Mouse (Mus musculus): ENCODE measurements around the gene Tm6sf1.

Tm6sf1 gene

GRCm38 (mm10) chr7:81850171-81850570, 8.6 kb upstream of the Tm6sf1 start:
- no peak for DNase-seq (ENCODE audit: extremely low spot score)

DNA sequence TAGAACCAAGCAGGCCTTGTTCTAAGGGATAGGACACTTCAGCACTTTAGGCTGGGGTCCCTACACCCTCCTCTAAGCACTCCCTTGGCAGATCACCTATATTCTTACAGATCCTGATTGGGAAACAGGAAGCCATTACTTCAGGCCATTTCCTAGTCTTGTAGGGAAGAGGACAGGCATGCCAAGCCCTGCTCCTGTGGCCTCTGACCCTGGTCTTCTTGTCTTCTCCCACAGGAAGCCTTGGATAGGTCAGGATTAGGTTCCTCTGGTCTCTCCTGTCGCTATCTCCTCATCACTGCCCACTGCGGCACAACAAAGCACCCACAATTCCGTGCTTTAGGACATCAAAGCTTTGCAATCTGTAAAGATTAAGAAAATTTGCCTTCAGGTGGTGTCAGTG, 7.1 kb upstream of the Tm6sf1 start:
- DNase-seq (ENCODE audit: extremely low spot score): no peak

DNA sequence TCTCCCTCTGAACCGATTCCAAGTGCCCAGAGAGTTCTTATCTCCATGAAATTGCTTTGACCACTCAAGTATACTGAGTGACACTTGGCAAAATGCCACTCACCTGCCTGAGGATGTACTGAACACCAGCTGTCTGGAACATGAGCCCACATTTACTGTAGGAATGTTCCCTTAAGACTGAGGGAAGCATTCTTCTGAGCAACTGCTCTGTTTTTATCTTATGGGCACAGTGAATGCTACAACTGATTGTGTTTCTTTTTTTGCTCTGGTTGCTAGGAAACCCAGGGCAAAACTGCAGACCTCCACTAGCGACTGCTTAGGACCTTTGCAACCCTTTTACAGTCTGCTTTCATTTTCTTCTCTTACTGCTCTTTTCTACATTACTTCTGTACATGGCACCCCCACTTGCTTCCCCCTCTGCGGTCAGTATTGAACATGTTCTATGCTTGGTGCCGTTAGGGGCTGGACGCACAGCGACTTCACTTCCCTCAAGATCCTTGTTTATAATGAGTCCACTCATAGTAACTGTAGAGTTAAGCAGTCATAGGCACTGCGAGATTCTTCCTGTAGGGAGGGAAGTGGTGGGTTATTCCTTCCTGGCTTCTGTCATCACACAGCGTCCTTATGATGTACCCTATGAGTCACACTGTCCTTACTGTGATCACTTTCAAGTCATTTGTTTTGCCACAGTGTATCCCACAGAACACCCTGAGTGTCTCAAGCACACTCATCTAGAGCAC, 4.1 kb upstream of the Tm6sf1 start:
- no peak for DNase-seq (ENCODE audit: extremely low spot score)

DNA sequence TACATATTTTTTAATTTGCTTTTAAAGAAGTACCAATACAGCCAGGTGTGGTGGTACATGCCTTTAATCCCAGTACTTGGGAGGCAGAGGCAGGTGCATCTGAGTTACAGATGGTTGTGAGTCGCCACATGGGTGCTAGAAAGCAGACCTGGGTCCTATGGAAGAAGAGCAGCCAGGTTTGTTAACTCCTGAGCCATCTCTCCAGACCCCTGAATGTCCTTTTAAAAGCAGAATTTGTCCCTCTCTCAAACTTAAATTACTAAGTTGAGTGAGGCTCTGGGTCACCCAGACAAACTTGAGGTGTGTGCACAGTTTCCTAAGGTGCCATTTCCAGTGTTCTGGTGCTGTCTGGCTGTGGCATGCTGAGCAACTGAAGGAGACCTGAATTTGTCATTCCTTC, 3.1 kb upstream of the Tm6sf1 start, which contains the start of gene Gm10160:
Gm10160 (minus strand) TSS at position 101 of the 400 bp plus-strand sequence.
- no peak for DNase-seq (ENCODE audit: extremely low spot score)

- DNase-seq (ENCODE audit: extremely low spot score): no peak
Observed at GRCm38 (mm10) chr7:81856221-81856620, 2.6 kb upstream of the Tm6sf1 start.

DNA sequence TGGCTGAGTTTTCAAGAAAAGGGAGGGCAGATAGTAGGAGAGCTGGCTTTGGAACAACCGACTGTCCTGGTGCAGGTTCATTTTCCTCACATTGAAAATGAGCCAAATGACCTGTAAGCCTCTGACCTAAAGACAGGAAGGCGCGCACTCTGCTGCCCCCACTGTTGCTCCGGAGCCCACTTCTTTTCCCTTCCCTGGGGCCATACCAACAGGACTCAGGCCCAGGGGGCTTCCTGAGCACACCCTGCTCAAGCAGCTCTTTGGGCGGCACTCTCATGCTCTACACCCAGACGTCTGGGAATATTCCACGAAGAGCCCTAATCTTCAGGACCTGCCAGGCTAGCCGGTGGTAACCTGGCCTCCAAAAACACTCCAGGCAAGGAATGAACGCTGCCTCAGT, 565 bp upstream of the Tm6sf1 start:
- peak; percentile 27 for DNase-seq (ENCODE audit: extremely low spot score)

DNA sequence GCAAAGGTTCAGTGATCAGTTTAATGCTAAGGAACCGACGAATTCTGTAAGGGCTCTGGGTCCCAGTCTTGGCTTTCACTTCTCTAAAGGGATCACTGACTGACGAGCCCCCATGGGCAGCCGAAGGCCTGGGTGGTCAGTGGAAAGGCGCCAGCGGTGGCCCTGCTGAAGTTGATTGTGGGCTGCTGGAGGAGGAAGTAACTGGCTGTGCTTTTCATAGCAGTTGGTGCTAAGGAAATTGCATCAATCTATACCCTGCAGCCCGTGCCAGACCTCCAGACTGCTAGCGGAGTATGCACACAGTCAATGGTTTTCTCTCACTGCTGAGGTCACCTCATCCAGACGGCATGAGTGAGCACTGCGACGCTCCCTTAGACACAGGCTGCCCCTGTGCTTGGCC, 1.3 kb downstream of the Tm6sf1 start:
- DNase-seq (ENCODE audit: extremely low spot score): no peak

- DNase-seq (ENCODE audit: extremely low spot score): no peak
Observed at GRCm38 (mm10) chr7:81860996-81861395, 2.2 kb downstream of the Tm6sf1 start.

- no peak for DNase-seq (ENCODE audit: extremely low spot score)
Observed at GRCm38 (mm10) chr7:81861461-81861860, 2.7 kb downstream of the Tm6sf1 start.

GRCm38 (mm10) chr7:81861921-81862320, 3.1 kb downstream of the Tm6sf1 start:
- DNase-seq (ENCODE audit: extremely low spot score): no peak

- no peak for DNase-seq (ENCODE audit: extremely low spot score)
Observed at GRCm38 (mm10) chr7:81862587-81863583, 4.1 kb downstream of the Tm6sf1 start.

GRCm38 (mm10) chr7:81864552-81864951, 5.8 kb downstream of the Tm6sf1 start:
- no peak for DNase-seq (ENCODE audit: extremely low spot score)

- no peak for DNase-seq (ENCODE audit: extremely low spot score)
Observed at GRCm38 (mm10) chr7:81865937-81866336, 7.1 kb downstream of the Tm6sf1 start.

GRCm38 (mm10) chr7:81867231-81867930, 8.6 kb downstream of the Tm6sf1 start:
- no peak for DNase-seq (ENCODE audit: extremely low spot score)

GRCm38 (mm10) chr7:81868158-81868557, 9.4 kb downstream of the Tm6sf1 start:
- DNase-seq (ENCODE audit: extremely low spot score): peak; percentile 65

GRCm38 (mm10) chr7:81872493-81873013, 13.8 kb downstream of the Tm6sf1 start:
- no peak for DNase-seq (ENCODE audit: extremely low spot score)

DNA sequence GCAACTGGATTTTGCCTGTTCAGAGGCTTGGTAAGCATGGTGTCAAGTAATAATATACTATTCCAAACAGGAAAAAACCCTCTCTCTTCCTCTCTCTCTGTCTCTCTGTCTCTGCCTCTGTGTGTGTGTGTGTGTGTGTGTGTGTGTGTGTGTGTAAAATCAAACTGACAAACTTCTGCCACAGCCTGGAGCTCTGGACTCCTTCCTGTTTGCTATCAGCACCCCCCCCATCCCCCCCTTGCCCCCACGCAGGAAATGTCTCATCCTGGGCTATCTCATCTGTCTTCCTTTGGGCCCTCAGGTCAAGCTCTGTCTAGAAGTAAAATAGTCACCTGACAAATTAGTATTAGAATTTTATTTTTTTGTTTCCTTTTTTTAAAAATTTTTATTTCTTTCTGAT, 15.0 kb downstream of the Tm6sf1 start:
- no peak for DNase-seq (ENCODE audit: extremely low spot score)

GRCm38 (mm10) chr7:81874636-81875035, 15.8 kb downstream of the Tm6sf1 start:
- DNase-seq (ENCODE audit: extremely low spot score): no peak

GRCm38 (mm10) chr7:81875372-81875771, 16.6 kb downstream of the Tm6sf1 start:
- no peak for DNase-seq (ENCODE audit: extremely low spot score)

GRCm38 (mm10) chr7:81880286-81880685, 21.5 kb downstream of the Tm6sf1 start:
- no peak for DNase-seq (ENCODE audit: extremely low spot score)

GRCm38 (mm10) chr7:81880797-81881196, 22.0 kb downstream of the Tm6sf1 start:
- DNase-seq (ENCODE audit: extremely low spot score): no peak

DNA sequence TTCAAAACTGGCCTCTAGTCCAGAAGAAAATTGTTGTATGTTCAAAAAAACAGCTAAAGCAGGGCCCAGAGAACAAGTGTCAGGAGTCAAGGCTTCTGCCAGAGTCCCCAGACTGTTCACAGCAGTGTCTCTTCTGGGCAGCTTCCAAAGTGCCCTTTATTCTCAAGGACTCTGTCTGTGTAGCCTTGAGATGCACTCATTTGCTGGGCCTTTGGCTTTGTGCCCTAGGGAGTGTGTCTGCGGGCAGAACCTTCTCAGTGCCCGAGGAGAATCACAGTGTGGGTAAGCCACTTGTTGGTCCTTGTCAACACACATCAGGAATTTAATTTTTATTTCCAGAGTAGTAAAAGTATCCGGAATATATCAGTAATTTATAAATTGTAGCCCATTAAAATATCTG, 22.8 kb downstream of the Tm6sf1 start:
- DNase-seq (ENCODE audit: extremely low spot score): no peak

Measured in embryo, embryonic 9.5 days (tissue).